Mouse (Mus musculus): ENCODE data around the gene Tecrl.

Tecrl gene
- long read RNA-seq, experiment 1 = 0 reads
- long read RNA-seq, experiment 2 = 0 reads

DNA sequence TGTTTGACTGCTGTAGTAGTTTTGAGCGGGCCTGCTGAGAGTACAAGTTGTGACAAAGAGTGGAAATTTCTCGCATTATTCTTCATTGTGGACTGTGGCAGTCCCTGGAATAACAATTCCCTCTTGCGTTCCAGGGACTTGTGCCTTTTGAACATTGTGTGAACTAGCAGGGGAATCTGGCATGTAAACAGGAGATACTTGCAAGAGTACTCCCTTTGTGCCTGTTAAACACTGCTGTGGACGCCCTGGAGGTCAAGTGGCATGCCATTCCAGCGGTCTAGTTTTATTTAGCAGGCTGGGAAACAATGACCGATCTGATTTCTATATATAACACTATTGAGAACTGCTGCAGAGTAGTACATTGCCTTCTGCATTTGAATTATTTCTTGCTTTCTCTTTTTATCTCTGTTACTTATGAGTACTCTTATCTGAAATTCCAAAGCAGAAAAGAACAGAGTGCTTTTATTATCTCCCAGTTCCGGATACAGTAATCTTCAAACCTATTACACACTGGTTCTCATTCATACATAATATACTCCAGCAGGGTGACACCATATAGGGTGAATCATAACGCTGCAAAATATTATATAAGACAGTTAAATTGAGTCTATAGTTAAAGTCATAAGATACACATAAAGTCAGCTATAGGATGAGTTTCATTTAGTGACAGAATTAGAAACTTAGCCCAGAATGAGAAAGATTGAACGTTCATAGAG lies at the start of gene Tecrl:
TSS of gene Tecrl (minus strand) at position 350 of the 716 bp plus-strand sequence.
- intact Hi-C loops (cut with DNase I) = no loop called here

- intact Hi-C loops (cut with DNase I) = no loop called here
These were observed 30.0 kb upstream of the Tecrl start for GRCm38 (mm10) chr5:83385021-83385420.

DNA sequence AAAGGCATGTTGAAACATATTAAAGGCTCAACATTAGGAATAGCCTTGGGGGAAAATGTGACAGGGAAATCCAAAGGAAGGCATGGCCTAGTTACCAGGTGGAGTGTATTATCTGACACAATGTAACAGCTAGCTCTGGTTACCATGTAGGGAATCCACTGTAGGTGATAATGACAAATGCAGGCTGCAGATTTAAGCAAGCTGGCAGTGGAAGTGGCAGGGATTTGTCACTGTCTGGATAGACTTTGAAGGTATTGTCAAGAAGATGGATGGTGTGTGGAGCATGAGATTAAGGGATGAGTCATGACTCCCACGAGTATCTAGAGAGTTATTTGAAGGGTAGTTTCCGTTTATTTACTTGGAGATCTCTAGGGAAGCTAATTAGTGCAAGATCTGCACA lies 3.4 kb downstream of the Tecrl start:
- intact Hi-C loops (cut with DNase I) = no loop called here

- intact Hi-C loops (cut with DNase I) = no loop called here
These were observed 15.9 kb downstream of the Tecrl start for GRCm38 (mm10) chr5:83339144-83339543.

DNA sequence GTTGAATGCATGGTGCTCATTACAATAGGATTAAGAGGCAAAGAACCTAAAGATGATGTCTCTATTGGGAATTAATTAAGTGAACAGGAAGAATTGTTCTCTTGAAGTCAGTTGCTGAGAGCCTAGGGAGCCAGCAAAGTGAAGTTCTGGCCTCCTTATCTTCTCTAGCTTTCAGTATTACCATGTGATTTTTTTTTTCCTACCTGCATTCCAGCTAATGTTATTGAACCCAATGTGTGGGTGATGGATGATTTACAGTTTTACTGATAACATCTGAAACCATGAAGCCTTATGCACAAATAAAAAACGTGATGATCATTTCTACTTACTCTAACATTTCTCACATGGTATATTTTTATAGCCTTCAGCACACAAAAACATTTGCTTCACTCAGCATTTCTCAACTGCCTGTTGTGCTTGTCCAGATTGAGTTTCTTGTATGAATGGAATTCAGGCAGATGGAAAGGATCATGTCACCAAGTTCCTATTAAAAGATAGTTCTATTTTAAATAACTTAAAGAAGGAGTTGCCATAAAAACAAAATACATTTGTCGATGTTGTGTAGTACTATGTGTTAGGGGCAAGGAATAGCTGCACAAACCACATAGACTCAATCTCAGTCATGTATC lies 87.7 kb downstream of the Tecrl start:
- intact Hi-C loops (cut with DNase I) = no loop called here

GRCm38 (mm10) chr5:83260059-83260458 lies 94.9 kb downstream of the Tecrl start:
- intact Hi-C loops (cut with DNase I) = no loop called here

- intact Hi-C loops (cut with DNase I) = no loop called here
These were observed 100.9 kb downstream of the Tecrl start for GRCm38 (mm10) chr5:83254141-83254540.

DNA sequence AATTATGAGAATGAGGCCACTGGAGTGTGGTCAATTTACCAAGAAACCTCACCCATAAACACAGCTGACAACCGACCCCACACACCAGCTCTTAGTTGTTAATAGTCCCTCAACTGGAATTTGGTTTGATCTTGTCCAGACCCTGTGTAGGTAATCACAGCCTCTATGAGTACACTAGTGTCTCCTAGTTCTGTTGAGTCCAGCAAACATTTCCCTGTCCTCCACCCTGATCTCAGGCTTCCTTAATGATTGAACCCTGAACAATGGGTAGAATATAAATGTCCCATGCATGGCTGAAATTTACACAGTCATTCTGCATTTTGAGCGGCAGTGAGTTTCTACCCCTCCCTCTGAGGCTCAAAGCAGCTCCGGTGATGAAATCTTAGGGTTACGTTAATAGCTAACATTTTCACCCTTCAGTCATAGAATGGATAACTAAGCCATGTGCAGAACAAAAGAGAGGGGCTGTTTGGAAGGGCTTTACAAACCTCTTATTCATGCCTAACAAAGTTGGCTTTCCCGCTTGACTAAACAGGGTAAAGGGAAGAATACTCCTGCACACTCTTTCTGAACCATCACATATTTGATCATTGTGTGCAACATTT lies 116.0 kb downstream of the Tecrl start:
- intact Hi-C loops (cut with DNase I) = no loop called here
